ENCODE assay signal across 19 mouse cellular contexts in genomic region chr19:41260736-41261135, GRCm38 (mm10). TPM values are rescaled to one million over a fixed set of nuclear protein-coding genes. Genes with fewer than 3 reads are reported as not detected.
DNase-seq lines count a peak whose midpoint lies in the region; ATAC-seq lines count a peak whose summit lies in the region.
"Had no signal": no experiment of that assay in that cellular context is flagged by ENCODE, and none has a peak within 500 bp of the region (broad histone marks: within the 10 kb centered on the region; RNA-seq: fewer than 3 reads in every experiment).

No protein-coding gene starts in this region.

- H3K4me3 ChIP-seq in megakaryocyte, embryonic 14.5 days (replicated peaks): peak overlapping the region; percentile 31
- H3K4me3 ChIP-seq in forebrain, embryonic 10.5 days: no peak overlapping the region
- H3K4me3 ChIP-seq: embryonic facial prominence, embryonic 13.5 days; hindbrain, embryonic 10.5 days; layer of hippocampus, adult 2 months; limb, embryonic 15.5 days; neural tube, embryonic 13.5 days had no signal

- WGBS in forebrain, embryonic 10.5 days: 86% methylated on average over 3 of the region's 3 CpGs

- H3K27me3 ChIP-seq in megakaryocyte, embryonic 14.5 days (replicated peaks): no peaks in the 10 kb centered on the region
- no peaks in the 10 kb centered on the region for H3K27me3 ChIP-seq in forebrain, embryonic 10.5 days (ENCODE audit: poor library complexity, severe bottlenecking)
- H3K27me3 ChIP-seq: embryonic facial prominence, embryonic 13.5 days; limb, embryonic 15.5 days; neural tube, embryonic 13.5 days had no signal

- H3K4me1 ChIP-seq in megakaryocyte, embryonic 14.5 days: peaks cover 69% of the 10 kb centered on the region
- H3K4me1 ChIP-seq in forebrain, embryonic 10.5 days: peaks cover 42% of the 10 kb centered on the region

- ATAC-seq in megakaryocyte, adult 5-6 weeks (ENCODE audit: poor library complexity, severe bottlenecking): no peak
- ATAC-seq: forebrain, postnatal 0 days had no signal

- peaks cover 31% of the 10 kb centered on the region for H3K36me3 ChIP-seq in megakaryocyte, embryonic 14.5 days (replicated peaks; ENCODE audit: low read length)
- peaks cover 17% of the 10 kb centered on the region for H3K36me3 ChIP-seq in forebrain, embryonic 10.5 days (replicated peaks)
- H3K36me3 ChIP-seq: embryonic facial prominence, embryonic 13.5 days; limb, embryonic 15.5 days; neural tube, embryonic 13.5 days had no signal

- no peak overlapping the region for H3K27ac ChIP-seq in forebrain, embryonic 10.5 days
- H3K27ac ChIP-seq: embryonic facial prominence, embryonic 13.5 days; hindbrain, embryonic 10.5 days; layer of hippocampus, adult 2 months; limb, embryonic 15.5 days; neural tube, embryonic 13.5 days had no signal

- no peaks in the 10 kb centered on the region for H3K9me3 ChIP-seq in megakaryocyte, embryonic 14.5 days
- no peaks in the 10 kb centered on the region for H3K9me3 ChIP-seq in forebrain, embryonic 10.5 days
- H3K9me3 ChIP-seq: embryonic facial prominence, embryonic 13.5 days; hindbrain, embryonic 10.5 days; limb, embryonic 15.5 days; neural tube, embryonic 13.5 days had no signal

- DNase-seq in kidney, adult 9 months: peak; percentile 76
- peak; percentile 55 to 57 for DNase-seq in kidney, postnatal 36 days
- DNase-seq in cerebellum, postnatal 4 days (ENCODE audit: low spot score in 2 of 2): no peak
- DNase-seq in forebrain, embryonic 10.5 days (ENCODE audit: extremely low spot score, low spot score): no peak
- DNase-seq in B cell, adult 2 months: no peak
- DNase-seq: adrenal gland, adult 8-10 months; cerebellum, adult 8-10 months; forebrain, postnatal 0 days; gastrocnemius, postnatal 36 days; midbrain, embryonic 14.5 days had no signal

RNA-seq across cellular contexts. Expression of gene Tm9sf3, which starts 3.1 kb away (rescaled TPM):
- polyA plus RNA-seq in megakaryocyte, embryonic 14.5 days (2012; ENCODE audit: insufficient read depth, low replicate concordance): 4.7 and 11.6 TPM in 2 replicates
- total RNA-seq in megakaryocyte, adult 5-6 weeks (2015): 134 and 153 TPM in 2 replicates
- 234 and 235 TPM in 2 replicates for total RNA-seq in megakaryocyte, adult 5-6 weeks (2017)
- polyA plus RNA-seq in forebrain, embryonic 10.5 days (2016; fragmentation: Nextera tagmentation; extraction: Ambion mirVana): 92.8 and 104 TPM in 2 replicates

RNA-seq across cellular contexts. Expression of gene Tll2, which starts 54.1 kb away (rescaled TPM):
- polyA plus RNA-seq in megakaryocyte, embryonic 14.5 days (2012; ENCODE audit: insufficient read depth, low replicate concordance): not detected in 2 replicates
- total RNA-seq in megakaryocyte, adult 5-6 weeks (2015): not detected in 2 replicates
- total RNA-seq in megakaryocyte, adult 5-6 weeks (2017): not detected in 2 replicates
- 1.1 and 1.2 TPM in 2 replicates for polyA plus RNA-seq in forebrain, embryonic 10.5 days (2016; fragmentation: Nextera tagmentation; extraction: Ambion mirVana)
- total RNA-seq: megakaryocyte progenitor cell, adult 5-6 weeks had no signal
- polyA plus RNA-seq: lung, embryonic 16.5 days had no signal

Comparison
In these comparisons a context has a peak if more than half of its experiments do, and no peak if none do; other contexts are left out.
1. DNase-seq: peak in kidney, adult 9 months (single experiment) and kidney, postnatal 36 days (2 of 2); none in cerebellum, postnatal 4 days (0 of 2), forebrain, embryonic 10.5 days (single experiment) and B cell, adult 2 months (0 of 2).